Mouse (Mus musculus) ES-Bruce4 (cell line): ENCODE measurements around the gene Nipal4. TPM values are rescaled to one million over a fixed set of nuclear protein-coding genes. Genes with fewer than 3 reads are reported as not detected.
"Not testable (repeated sequence)": the region's sequence is repeated elsewhere in the genome, so short reads cannot be mapped to it uniquely, and the experiment has no call there.

Source experiments
- H3K27ac ChIP-seq: 2 replicates; pipeline ENCODE4 v1.5.1; 2012; ENCODE audit warnings: low read length, inconsistent platforms; ENCODE audit not compliant: insufficient read depth
- H3K27me3 ChIP-seq: 2 replicates; pipeline ENCODE4 v1.6.1; 2012; ENCODE audit warnings: mild to moderate bottlenecking, low read length, inconsistent platforms; ENCODE audit not compliant: control insufficient read depth, poor library complexity, insufficient read depth, severe bottlenecking
- H3K36me3 ChIP-seq: 2 replicates; pipeline ENCODE4 v1.6.1; 2012; ENCODE audit warnings: inconsistent platforms, mild to moderate bottlenecking, low read length, moderate library complexity; ENCODE audit not compliant: control insufficient read depth, poor library complexity, insufficient read depth, severe bottlenecking
- H3K4me1 ChIP-seq: one replicate; pipeline ENCODE4 v1.8.1; 2011; ENCODE audit warnings: low read length; ENCODE audit not compliant: control insufficient read depth, insufficient read depth
- H3K4me3 ChIP-seq: 2 replicates; pipeline ENCODE4 v1.5.1; 2011; ENCODE audit warnings: low read depth, mild to moderate bottlenecking, low read length
- H3K9ac ChIP-seq: 2 replicates; pipeline ENCODE4 v1.6.1; 2012; ENCODE audit warnings: low read depth, mild to moderate bottlenecking, inconsistent platforms; ENCODE audit not compliant: poor library complexity, severe bottlenecking
- H3K9me3 ChIP-seq: replicated peaks from 2 replicates; pipeline ENCODE4 v1.6.1; 2012; ENCODE audit warnings: mild to moderate bottlenecking, low read length, inconsistent platforms; ENCODE audit not compliant: control insufficient read depth, poor library complexity, insufficient read depth, severe bottlenecking
- CTCF ChIP-seq: IDR thresholded peaks from one replicate; pipeline ENCODE4 v1.8.1; 2011; ENCODE audit warnings: low read depth, low read length
- EP300 ChIP-seq: IDR thresholded peaks from 2 replicates; pipeline ENCODE4 v1.6.1; 2011; ENCODE audit warnings: low read depth, low read length; ENCODE audit not compliant: insufficient read depth
- POLR2A ChIP-seq: IDR thresholded peaks from one replicate; pipeline ENCODE4 v1.8.1; 2011; ENCODE audit warnings: low read length; ENCODE audit not compliant: insufficient read depth
- polyA plus RNA-seq: library from polyadenylated mRNA; stranded (reverse); fragments of >200 nt; gene quantifications from 2 replicates; pipeline ENCODE4 v1.2.4, GENCODE M21; 2011; ENCODE audit warnings: low read depth; ENCODE audit not compliant: missing spikeins, insufficient read depth, insufficient read length

Gene Nipal4
- polyA plus RNA-seq, 1 experiment = 4.1 TPM

GRCm38 (mm10) chr11:46188283-46188682, 22.0 kb upstream of the Nipal4 start:
- Histone ChIP-seq H3K9ac (no peak overlapping the region), H3K4me3 (no peak overlapping the region), H3K9me3 (no peaks in the 10 kb centered on the region), H3K4me1 (no peaks in the 10 kb centered on the region), H3K27me3 (no peaks in the 10 kb centered on the region; the same call in 1 of the 2 replicates), H3K27ac (no peak overlapping the region), H3K36me3 (no peaks in the 10 kb centered on the region)
- TF ChIP-seq CTCF = no peak
- TF ChIP-seq POLR2A = no peak
- no peak for TF ChIP-seq EP300

DNA sequence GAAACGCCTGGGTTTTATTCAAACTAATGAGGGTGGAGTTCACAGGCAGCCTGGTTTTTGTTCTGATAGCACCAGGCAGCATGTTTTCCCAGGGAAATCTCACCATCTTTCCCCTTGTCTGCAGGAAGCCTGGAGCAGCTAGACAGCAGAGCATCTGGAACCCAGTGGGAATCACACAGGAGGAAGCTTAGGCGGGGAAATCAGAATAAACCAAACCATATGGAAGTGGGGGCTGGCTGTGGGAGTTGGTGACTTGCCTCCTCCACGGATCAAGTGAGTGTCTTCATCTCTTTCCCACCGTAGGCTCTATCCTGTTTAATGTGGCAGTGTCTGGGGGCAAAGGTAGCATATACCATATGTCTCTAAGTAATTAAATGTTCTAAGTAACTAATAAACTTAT, 19.2 kb upstream of the Nipal4 start:
- Histone ChIP-seq H3K36me3 (no peaks in the 10 kb centered on the region), H3K27me3 (no peaks in the 10 kb centered on the region), H3K9ac (no peak overlapping the region), H3K9me3 (no peaks in the 10 kb centered on the region), H3K4me3 (no peak overlapping the region), H3K4me1 (no peaks in the 10 kb centered on the region), H3K27ac (no peak overlapping the region)
- no peak for TF ChIP-seq POLR2A
- no peak for TF ChIP-seq EP300
- TF ChIP-seq CTCF = no peak

DNA sequence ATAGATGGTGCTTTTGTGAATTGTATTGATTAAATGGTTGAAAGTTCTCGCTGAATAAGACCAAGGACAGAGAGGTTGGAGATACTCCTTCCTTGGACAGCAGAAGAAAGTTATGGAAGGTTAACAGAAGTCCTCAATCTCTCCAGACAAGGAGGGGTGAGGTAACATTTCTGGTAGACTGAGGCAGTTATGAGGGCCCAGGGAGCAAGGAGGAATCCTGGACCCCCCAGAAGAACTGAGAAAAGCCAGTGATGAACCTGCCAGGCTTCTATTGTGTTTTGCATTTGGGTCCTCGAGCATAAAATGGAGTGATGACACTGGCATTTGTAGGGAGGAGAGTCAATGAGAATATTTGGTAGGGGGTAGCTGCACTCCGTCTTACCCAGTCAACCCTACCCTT, 18.6 kb upstream of the Nipal4 start:
- Histone ChIP-seq H3K4me3 (no peak overlapping the region), H3K27ac (no peak overlapping the region)

GRCm38 (mm10) chr11:46182031-46182430, 15.7 kb upstream of the Nipal4 start:
- H3K27me3 ChIP-seq, H3K4me1 ChIP-seq, H3K9ac ChIP-seq, H3K4me3 ChIP-seq, H3K9me3 ChIP-seq, H3K27ac ChIP-seq, H3K36me3 ChIP-seq: not testable (repeated sequence)

More for the DNA sequence above, 18.6 kb upstream of the Nipal4 start:
- H3K9me3 ChIP-seq = no peaks in the 10 kb centered on the region
- H3K27me3 ChIP-seq = no peaks in the 10 kb centered on the region
- no peak overlapping the region for H3K9ac ChIP-seq
- TF ChIP-seq CTCF (no peak), EP300 (no peak), POLR2A (no peak)
- H3K4me1 ChIP-seq = no peaks in the 10 kb centered on the region
- H3K36me3 ChIP-seq = no peaks in the 10 kb centered on the region

DNA sequence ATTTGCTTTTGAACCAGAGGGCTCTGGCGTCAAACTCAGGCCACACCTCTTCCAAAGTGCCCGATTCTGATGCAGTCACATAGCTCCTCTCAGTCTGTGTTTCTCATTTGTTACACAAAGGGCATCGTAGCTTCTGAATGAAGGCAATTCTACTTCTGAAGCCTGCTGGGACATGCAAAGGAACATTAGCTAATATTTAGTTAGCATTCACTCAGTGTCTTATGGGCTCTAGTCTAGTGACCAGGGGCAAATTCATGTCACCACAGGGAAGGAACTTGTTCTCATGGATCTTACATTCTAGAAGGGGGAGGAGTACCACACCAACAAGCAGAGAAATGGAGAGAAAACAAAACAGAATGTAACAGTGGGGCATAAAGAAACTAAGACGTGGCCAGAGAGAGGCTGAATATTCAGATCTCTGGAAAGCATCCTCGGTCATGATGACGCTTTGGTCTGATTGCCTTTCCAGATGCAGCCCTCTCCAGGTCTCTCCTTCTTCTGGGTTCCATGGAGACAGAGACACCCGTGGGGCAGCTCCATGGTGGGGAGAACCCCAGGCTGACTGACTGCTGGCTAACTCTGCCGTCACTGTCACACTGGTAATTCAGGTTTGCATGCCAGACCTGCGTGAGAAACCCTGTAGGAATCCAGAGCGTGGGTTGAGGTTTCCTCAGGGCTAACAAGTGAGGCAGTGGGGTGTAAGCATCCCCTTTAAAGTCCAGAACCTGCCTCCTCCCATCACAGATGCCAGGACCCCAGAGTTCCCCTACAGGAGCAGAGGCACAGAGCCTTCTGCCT, 11.1 kb upstream of the Nipal4 start:
- H3K27ac ChIP-seq = no peak overlapping the region
- H3K9ac ChIP-seq = no peak overlapping the region
- H3K27me3 ChIP-seq = no peaks in the 10 kb centered on the region
- no peaks in the 10 kb centered on the region for H3K4me1 ChIP-seq
- no peaks in the 10 kb centered on the region for H3K36me3 ChIP-seq
- TF ChIP-seq POLR2A = no peak
- no peak for TF ChIP-seq CTCF
- no peak for TF ChIP-seq EP300
- H3K9me3 ChIP-seq = no peaks in the 10 kb centered on the region
- no peak overlapping the region for H3K4me3 ChIP-seq

- Histone ChIP-seq H3K27ac (no peak overlapping the region), H3K9ac (no peak overlapping the region), H3K4me1 (no peaks in the 10 kb centered on the region), H3K4me3 (no peak overlapping the region), H3K36me3 (no peaks in the 10 kb centered on the region), H3K9me3 (no peaks in the 10 kb centered on the region), H3K27me3 (no peaks in the 10 kb centered on the region)
- TF ChIP-seq POLR2A = no peak
- no peak for TF ChIP-seq EP300
- no peak for TF ChIP-seq CTCF
These were observed 9.8 kb upstream of the Nipal4 start for GRCm38 (mm10) chr11:46176155-46176554.
